Mouse (Mus musculus): ENCODE data around the gene Med15. TPM values are rescaled to one million over a fixed set of nuclear protein-coding genes. Genes with fewer than 3 reads are reported as not detected.

Med15 gene
- total RNA-seq (2014; rRNA removed): 47.5 and 66.1 TPM in 2 replicates
- 33.8 and 39.2 TPM in 2 replicates for polyA plus RNA-seq (2015; fragmentation: Nextera tagmentation; extraction: Ambion mirVana)

DNA sequence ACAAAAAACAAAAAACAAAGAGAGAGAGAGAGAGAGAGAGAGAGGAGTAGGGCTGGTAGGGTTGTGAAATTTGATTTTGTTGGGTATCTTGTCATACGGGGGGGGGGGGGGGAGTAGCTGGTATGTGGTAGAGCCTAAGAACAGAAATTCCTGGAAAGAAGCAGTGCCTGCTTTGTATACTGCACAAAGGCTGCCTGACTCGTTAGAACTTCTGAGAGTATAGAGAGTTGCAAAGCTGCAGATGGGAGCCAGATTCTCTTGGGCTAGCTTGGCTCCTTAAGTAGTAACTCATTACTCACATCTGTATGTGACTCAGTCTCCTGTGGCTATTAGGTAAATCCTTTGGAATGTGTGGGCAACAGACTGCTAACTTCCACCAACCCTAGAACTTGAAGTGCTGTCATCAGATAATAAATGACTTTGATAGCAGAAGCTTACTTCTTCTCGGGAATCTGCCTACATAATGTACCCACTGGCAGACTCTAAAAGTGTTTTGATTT, at the start of gene Med15:
Gene Med15 (minus strand): TSS at position 51 of the 500 bp plus-strand sequence.
- H3K27ac ChIP-seq: no peak within 1 kb of the TSS
- DNase-seq (ENCODE audit: low spot score): no peak
- WGBS: 53% methylated on average over 3 of the region's 3 CpGs
- no peaks in the 10 kb centered on the region for H3K36me3 ChIP-seq (ENCODE audit: insufficient read depth, low read length)
- no peaks in the 10 kb centered on the region for H3K9me3 ChIP-seq (ENCODE audit: low read length)
- no peaks in the 10 kb centered on the region for H3K27me3 ChIP-seq (ENCODE audit: insufficient read depth, low read length)
- H3K4me3 ChIP-seq (ENCODE audit: low read length): no peak within 1 kb of the TSS
- H3K4me2 ChIP-seq (ENCODE audit: low read depth, low read length): no peak within 1 kb of the TSS
- no peaks in the 10 kb centered on the region for H3K4me1 ChIP-seq (ENCODE audit: insufficient read depth, low read length)
- no peak for ATAC-seq
- TF ChIP-seq CTCF (IDR thresholded peaks at IDR 0.05; ENCODE audit: low read depth): no peak
- no peak within 1 kb of the TSS for H3K9ac ChIP-seq (replicated peaks; ENCODE audit: low read length)

DNA sequence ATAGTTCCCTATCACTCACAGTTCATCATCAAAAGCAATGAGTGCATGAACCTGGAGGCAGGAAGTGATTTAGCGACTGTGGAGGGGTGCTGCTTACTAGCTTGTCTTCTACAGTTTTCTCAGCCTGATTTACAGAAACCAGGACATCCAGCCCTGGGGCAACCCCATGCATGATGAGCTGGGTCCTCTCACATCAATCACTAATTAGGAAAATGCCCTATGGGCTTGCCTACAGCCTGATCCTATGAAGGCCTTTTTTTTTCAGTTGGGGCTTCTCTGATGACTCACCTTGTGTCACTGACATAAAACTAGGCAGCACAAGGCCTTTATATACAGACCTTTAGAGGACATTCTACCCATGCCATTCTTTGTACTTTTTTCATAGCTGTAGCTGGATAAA, 47.0 kb upstream of the Med15 start:
- DNase-seq (ENCODE audit: low spot score) (no peak), ATAC-seq (no peak)
- Histone ChIP-seq H3K27me3 (ENCODE audit: insufficient read depth, low read length) (no peaks in the 10 kb centered on the region), H3K4me3 (ENCODE audit: low read length) (no peak overlapping the region), H3K27ac (no peak overlapping the region), H3K4me2 (ENCODE audit: low read depth, low read length) (no peak overlapping the region), H3K36me3 (ENCODE audit: insufficient read depth, low read length) (peaks cover 41% of the 10 kb centered on the region), H3K9ac (replicated peaks; ENCODE audit: low read length) (no peak overlapping the region), H3K4me1 (ENCODE audit: insufficient read depth, low read length) (no peaks in the 10 kb centered on the region), H3K9me3 (ENCODE audit: low read length) (no peaks in the 10 kb centered on the region)
- TF ChIP-seq CTCF (IDR thresholded peaks at IDR 0.05; ENCODE audit: low read depth): no peak
- WGBS: 88% methylated on average over 1 of the region's 1 CpGs

DNA sequence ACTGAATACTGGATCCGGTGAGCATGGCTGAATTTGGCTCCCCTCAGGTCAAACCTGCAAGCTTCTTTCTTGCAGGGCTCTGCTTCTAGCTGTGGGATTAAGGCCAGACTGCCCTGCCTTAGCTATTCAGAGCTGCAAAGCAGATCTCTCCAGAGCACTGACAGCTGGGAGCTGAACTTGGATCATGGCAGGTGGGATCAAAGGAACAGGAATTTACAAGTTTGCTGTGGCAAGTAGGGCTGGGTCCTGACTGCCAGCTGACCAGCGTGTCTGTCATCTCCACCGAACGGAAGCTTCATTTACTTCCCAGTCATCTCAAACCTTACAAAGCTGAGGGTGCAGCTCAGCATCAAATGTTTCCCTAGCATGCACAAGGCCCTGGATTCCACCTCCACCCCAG, 45.5 kb upstream of the Med15 start:
- Histone ChIP-seq H3K9ac (replicated peaks; ENCODE audit: low read length) (no peak overlapping the region), H3K9me3 (ENCODE audit: low read length) (no peaks in the 10 kb centered on the region), H3K4me1 (ENCODE audit: insufficient read depth, low read length) (no peaks in the 10 kb centered on the region), H3K4me2 (ENCODE audit: low read depth, low read length) (no peak overlapping the region), H3K4me3 (ENCODE audit: low read length) (no peak overlapping the region), H3K27me3 (ENCODE audit: insufficient read depth, low read length) (no peaks in the 10 kb centered on the region), H3K27ac (no peak overlapping the region), H3K36me3 (ENCODE audit: insufficient read depth, low read length) (peaks cover 42% of the 10 kb centered on the region)
- WGBS: 93% methylated on average over 4 of the region's 4 CpGs
- no peak for TF ChIP-seq CTCF (IDR thresholded peaks at IDR 0.05; ENCODE audit: low read depth)
- DNase-seq (ENCODE audit: low spot score) (no peak), ATAC-seq (no peak)

DNA sequence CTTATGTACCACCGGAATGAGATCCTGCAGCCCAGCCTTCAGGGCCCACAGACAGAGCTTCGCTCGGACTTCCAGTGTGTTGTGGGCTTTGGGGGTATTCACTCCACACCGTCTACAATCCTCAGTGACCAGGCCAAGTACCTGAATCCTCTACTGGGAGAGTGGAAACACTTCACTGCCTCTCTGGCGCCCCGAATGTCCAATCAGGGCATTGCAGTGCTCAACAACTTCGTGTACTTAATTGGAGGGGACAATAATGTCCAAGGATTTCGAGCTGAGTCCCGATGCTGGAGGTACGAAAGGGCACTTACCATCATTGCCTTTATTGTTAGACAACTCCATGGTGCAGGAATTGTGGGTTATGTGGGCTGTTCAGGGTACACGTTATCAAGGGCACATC, 44.1 kb upstream of the Med15 start:
- Histone ChIP-seq H3K4me2 (ENCODE audit: low read depth, low read length) (no peak overlapping the region), H3K9ac (replicated peaks; ENCODE audit: low read length) (no peak overlapping the region), H3K4me3 (ENCODE audit: low read length) (no peak overlapping the region), H3K4me1 (ENCODE audit: insufficient read depth, low read length) (no peaks in the 10 kb centered on the region), H3K27me3 (ENCODE audit: insufficient read depth, low read length) (no peaks in the 10 kb centered on the region), H3K27ac (no peak overlapping the region), H3K36me3 (ENCODE audit: insufficient read depth, low read length) (peaks cover 46% of the 10 kb centered on the region), H3K9me3 (ENCODE audit: low read length) (no peaks in the 10 kb centered on the region)
- DNase-seq (ENCODE audit: low spot score): peak; percentile 46
- no peak for ATAC-seq
- 63% methylated on average over 11 of the region's 11 CpGs for WGBS
- peak; percentile 72 for TF ChIP-seq CTCF (IDR thresholded peaks at IDR 0.05; ENCODE audit: low read depth)

DNA sequence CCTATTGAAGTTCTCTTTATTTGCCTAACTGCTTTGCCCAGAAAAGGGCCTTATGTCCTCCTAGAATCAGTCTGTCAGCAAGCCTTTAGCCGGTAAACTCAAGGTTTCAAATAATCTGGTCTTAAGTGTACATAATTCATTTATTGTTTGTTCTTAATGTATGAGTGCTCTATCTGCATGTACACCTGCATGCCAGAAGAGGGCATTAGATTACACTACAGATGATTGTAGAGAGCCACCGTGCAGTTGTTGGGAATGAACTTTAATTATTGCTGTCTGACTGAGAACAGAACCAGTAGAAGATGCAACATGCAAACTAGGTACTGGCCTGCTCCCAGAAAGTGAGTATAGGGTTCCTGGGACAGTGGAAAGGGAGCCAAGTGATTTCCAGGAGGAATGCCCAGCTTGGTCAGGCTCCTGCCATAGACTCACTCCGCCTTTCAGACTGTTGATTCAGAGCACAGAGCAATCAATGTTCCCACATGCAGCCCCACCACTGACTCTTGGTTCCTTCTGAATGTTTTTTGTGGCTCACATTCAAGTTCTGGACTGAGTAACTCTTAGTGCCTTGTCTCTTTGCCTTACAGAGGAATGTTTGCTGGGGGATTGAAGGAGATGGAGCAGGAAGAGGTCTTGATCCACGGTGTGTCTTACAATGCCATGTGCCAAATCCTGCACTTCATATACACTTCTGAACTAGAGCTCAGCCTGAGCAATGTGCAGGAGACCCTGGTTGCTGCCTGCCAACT, 38.6 kb upstream of the Med15 start:
- DNase-seq (ENCODE audit: low spot score) (peak; percentile 33), ATAC-seq (no peak)
- H3K9me3 ChIP-seq (ENCODE audit: low read length): no peaks in the 10 kb centered on the region

DNA sequence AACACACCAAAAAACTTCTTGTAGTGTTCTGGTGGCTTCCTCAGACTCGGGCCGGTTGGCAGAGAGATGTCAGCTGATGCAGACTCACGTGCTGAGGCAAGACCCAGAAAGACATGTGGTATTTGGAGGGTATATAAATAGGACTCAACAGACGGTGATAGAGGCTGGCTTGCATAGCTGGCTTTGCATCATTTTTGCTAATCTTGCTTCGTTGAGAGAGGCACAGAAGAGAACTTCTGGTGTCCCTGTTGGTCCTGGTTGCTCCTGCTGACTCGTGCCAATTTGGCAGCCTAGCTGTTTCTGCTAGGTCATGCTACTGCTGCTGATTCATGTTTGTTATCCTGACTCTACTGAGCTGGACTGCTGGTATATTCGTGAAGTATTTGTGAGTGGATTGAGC, 36.1 kb upstream of the Med15 start:
- no peaks in the 10 kb centered on the region for H3K27me3 ChIP-seq (ENCODE audit: insufficient read depth, low read length)
- H3K9ac ChIP-seq (replicated peaks; ENCODE audit: low read length): no peak overlapping the region
- DNase-seq (ENCODE audit: low spot score) (no peak), ATAC-seq (no peak)
- H3K9me3 ChIP-seq (ENCODE audit: low read length): no peaks in the 10 kb centered on the region
- H3K4me2 ChIP-seq (ENCODE audit: low read depth, low read length): no peak overlapping the region
- TF ChIP-seq CTCF (IDR thresholded peaks at IDR 0.05; ENCODE audit: low read depth): no peak
- no peak overlapping the region for H3K27ac ChIP-seq
- WGBS: 78% methylated on average over 7 of the region's 7 CpGs
- no peak overlapping the region for H3K4me3 ChIP-seq (ENCODE audit: low read length)
- H3K36me3 ChIP-seq (ENCODE audit: insufficient read depth, low read length): peaks cover 24% of the 10 kb centered on the region
- no peaks in the 10 kb centered on the region for H3K4me1 ChIP-seq (ENCODE audit: insufficient read depth, low read length)

More for the DNA sequence above, 38.6 kb upstream of the Med15 start:
- Histone ChIP-seq H3K4me2 (ENCODE audit: low read depth, low read length) (no peak overlapping the region), H3K36me3 (ENCODE audit: insufficient read depth, low read length) (peaks cover 27% of the 10 kb centered on the region), H3K9ac (replicated peaks; ENCODE audit: low read length) (no peak overlapping the region), H3K4me3 (ENCODE audit: low read length) (no peak overlapping the region), H3K27me3 (ENCODE audit: insufficient read depth, low read length) (no peaks in the 10 kb centered on the region), H3K4me1 (ENCODE audit: insufficient read depth, low read length) (no peaks in the 10 kb centered on the region), H3K27ac (no peak overlapping the region)
- peak; percentile 56 for TF ChIP-seq CTCF (IDR thresholded peaks at IDR 0.05; ENCODE audit: low read depth)
- 69% methylated on average over 4 of the region's 4 CpGs for WGBS

DNA sequence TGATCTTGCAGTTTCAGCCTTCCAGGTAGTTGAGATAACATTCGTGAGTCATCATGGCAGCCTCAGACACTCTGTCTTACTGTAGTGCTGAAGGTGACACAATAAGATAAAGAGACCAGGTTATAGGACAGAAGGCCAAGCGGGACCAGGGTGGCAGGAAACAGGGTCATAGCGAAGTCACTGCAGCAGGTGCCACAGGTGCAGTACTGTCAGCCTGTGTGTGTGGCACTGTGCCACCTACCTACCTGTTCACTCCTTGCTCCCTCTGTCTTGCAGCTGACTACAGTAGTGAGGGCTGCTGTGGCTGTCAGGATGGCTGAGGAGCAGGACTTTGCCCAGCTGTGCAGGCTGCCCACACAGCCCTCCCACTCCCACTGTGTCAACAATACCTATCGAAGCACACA, 31.4 kb upstream of the Med15 start:
- WGBS: 92% methylated on average over 4 of the region's 4 CpGs
- Histone ChIP-seq H3K27me3 (ENCODE audit: insufficient read depth, low read length) (no peaks in the 10 kb centered on the region), H3K9me3 (ENCODE audit: low read length) (no peaks in the 10 kb centered on the region), H3K4me1 (ENCODE audit: insufficient read depth, low read length) (peaks cover 8% of the 10 kb centered on the region; the same call in 1 of the 2 replicates), H3K27ac (no peak overlapping the region), H3K9ac (replicated peaks; ENCODE audit: low read length) (no peak overlapping the region), H3K36me3 (ENCODE audit: insufficient read depth, low read length) (peaks cover 8% of the 10 kb centered on the region; the same call in 1 of the 2 replicates), H3K4me3 (ENCODE audit: low read length) (no peak overlapping the region), H3K4me2 (ENCODE audit: low read depth, low read length) (no peak overlapping the region)
- DNase-seq (ENCODE audit: low spot score) (no peak), ATAC-seq (no peak)
- TF ChIP-seq CTCF (IDR thresholded peaks at IDR 0.05; ENCODE audit: low read depth): no peak
